Comparison of ENCODE assay signal across 8 mouse cellular contexts in genomic region chr15:85336301-85336991, GRCm38 (mm10). TPM values are rescaled to one million over a fixed set of nuclear protein-coding genes. Genes with fewer than 3 reads are reported as not detected.
A peak's percentile ranks its signal among the peaks of the same experiment; 100 is the strongest.
DNase-seq lines count a peak whose midpoint lies in the region; ATAC-seq and TF ChIP-seq lines count a peak whose summit lies in the region.

No protein-coding gene starts in this region.

- no peaks in the 10 kb centered on the region for H3K27me3 ChIP-seq in G1E (ENCODE audit: insufficient read depth, low read length)
- H3K27me3 ChIP-seq in forebrain, embryonic 16.5 days (replicated peaks; ENCODE audit: control insufficient read depth, insufficient read depth, low read length): no peaks in the 10 kb centered on the region
- H3K27me3 ChIP-seq in neural tube, embryonic 15.5 days (replicated peaks): no peaks in the 10 kb centered on the region

- no peak for TF ChIP-seq CTCF in G1E (IDR thresholded peaks at IDR 0.05; ENCODE audit: low read depth, low read length)
- TF ChIP-seq CTCF in layer of hippocampus, adult 2 months (conservative IDR thresholded peaks at IDR 0.05): no peak
- no peak for TF ChIP-seq CTCF in lung, adult 2 months (IDR thresholded peaks at IDR 0.05; ENCODE audit: insufficient read depth, low read length)

- H3K4me2 ChIP-seq in forebrain, embryonic 16.5 days (ENCODE audit: low read length): peak overlapping the region; percentile 88
- peak overlapping the region; percentile 76 for H3K4me2 ChIP-seq in neural tube, embryonic 15.5 days

- peak overlapping the region; percentile 94 for H3K4me3 ChIP-seq in G1E (ENCODE audit: low read depth, low read length)
- peak overlapping the region; percentile 99 for H3K4me3 ChIP-seq in forebrain, embryonic 16.5 days (replicated peaks; ENCODE audit: low read length)
- peak overlapping the region; percentile 64 for H3K4me3 ChIP-seq in layer of hippocampus, adult 2 months
- peak overlapping the region; percentile 56 for H3K4me3 ChIP-seq in lung, adult 2 months (replicated peaks; ENCODE audit: extremely low read depth, low read depth, low read length)
- H3K4me3 ChIP-seq in neural tube, embryonic 15.5 days (replicated peaks): peak overlapping the region; percentile 95

- intact Hi-C loops in heart, postnatal 36 days (cut with DNase I): loop anchor here (10.0 kb wide), 1 partner anchor 378 kb away; no protein-coding TSS in a partner anchor

- peak; percentile 86 for DNase-seq in G1E (ENCODE audit: low spot score)
- peak; percentile 82 to 83 for DNase-seq in cerebellum, adult 18-20 months
- DNase-seq in heart, postnatal 36 days: peak; percentile 68 to 83
- DNase-seq in layer of hippocampus, adult 2 months (ENCODE audit: low spot score in 2 of 2): peak; percentile 59 to 76
- DNase-seq in lung, adult 2 months: peak; percentile 87
- peak; percentile 82 for DNase-seq in testis, postnatal 10 days (ENCODE audit: low spot score)

- H3K36me3 ChIP-seq in G1E (replicated peaks): peaks cover 15% of the 10 kb centered on the region
- no peaks in the 10 kb centered on the region for H3K36me3 ChIP-seq in forebrain, embryonic 16.5 days (ENCODE audit: control insufficient read depth, insufficient read depth)
- no peaks in the 10 kb centered on the region for H3K36me3 ChIP-seq in neural tube, embryonic 15.5 days

- peak overlapping the region; percentile 99 for H3K27ac ChIP-seq in forebrain, embryonic 16.5 days (ENCODE audit: low read length)
- H3K27ac ChIP-seq in layer of hippocampus, adult 2 months: peak overlapping the region; percentile 100
- H3K27ac ChIP-seq in neural tube, embryonic 15.5 days (replicated peaks): peak overlapping the region; percentile 98

- peak overlapping the region; percentile 94 for H3K9ac ChIP-seq in forebrain, embryonic 16.5 days (replicated peaks; ENCODE audit: low read depth, low read length)
- H3K9ac ChIP-seq in neural tube, embryonic 15.5 days (replicated peaks): peak overlapping the region; percentile 85

- peaks cover 19% of the 10 kb centered on the region for H3K4me1 ChIP-seq in G1E (ENCODE audit: insufficient read depth, low read depth, low read length)
- peaks cover 25% of the 10 kb centered on the region for H3K4me1 ChIP-seq in forebrain, embryonic 16.5 days (replicated peaks; ENCODE audit: control insufficient read depth, insufficient read depth, low read length)
- H3K4me1 ChIP-seq in lung, adult 2 months (ENCODE audit: control insufficient read depth, insufficient read depth, low read length): peaks cover 6% of the 10 kb centered on the region; the same call in 1 of the 2 replicates
- peaks cover 28% of the 10 kb centered on the region for H3K4me1 ChIP-seq in neural tube, embryonic 15.5 days

- peak; percentile 87; the same call in 1 of the 2 replicates for TF ChIP-seq POLR2A in lung, adult 2 months (IDR thresholded peaks at IDR 0.05; ENCODE audit: borderline replicate concordance, extremely low read depth, low read depth, low read length)

- ATAC-seq in G1E (ENCODE audit: extremely low read depth, insufficient number of reproducible peaks, low FRiP score, poor library complexity, severe bottlenecking): peak; percentile 95
- ATAC-seq in forebrain, embryonic 16.5 days: peak; percentile 97
- ATAC-seq in neural tube, embryonic 15.5 days (ENCODE audit: low FRiP score): peak; percentile 91

- WGBS in forebrain, embryonic 16.5 days: under 1% methylated on average over 47 of the region's 54 CpGs
- WGBS in lung, adult 2 months: under 1% methylated on average over 54 of the region's 54 CpGs
- WGBS in neural tube, embryonic 15.5 days: 0% methylated on average over 54 of the region's 54 CpGs

- no peaks in the 10 kb centered on the region for H3K9me3 ChIP-seq in G1E (replicated peaks)
- H3K9me3 ChIP-seq in forebrain, embryonic 16.5 days (ENCODE audit: control insufficient read depth, low read length): no peaks in the 10 kb centered on the region
- H3K9me3 ChIP-seq in neural tube, embryonic 15.5 days (replicated peaks): no peaks in the 10 kb centered on the region

RNA-seq across cellular contexts. Expression of gene Atxn10, which starts 0.4 kb away (rescaled TPM):
- total RNA-seq in G1E (2014; fragmentation: Nextera tagmentation) (185 and 192 TPM in 2 replicates), G1E (2017) (94.3 and 99.1 TPM in 2 replicates)
- 92.9 and 115 TPM in 2 replicates for polyA plus RNA-seq in G1E (2012)
- polyA plus RNA-seq in forebrain, embryonic 16.5 days (2015; fragmentation: Nextera tagmentation; extraction: Ambion mirVana): 531 and 554 TPM in 2 replicates
- 10 to 100 TPM; 77.6 to 87.2 TPM for total RNA-seq in heart, postnatal 36 days (2021)
- total RNA-seq in layer of hippocampus, adult 2 months (2021): 100 to 1,000 TPM; 290 to 297 TPM
- polyA plus RNA-seq in lung, adult 2 months (2012; rRNA removed): 116 and 131 TPM in 2 replicates
- 478 and 503 TPM in 2 replicates for polyA plus RNA-seq in neural tube, embryonic 15.5 days (2015; fragmentation: Nextera tagmentation; extraction: Ambion mirVana)

Comparison
In these comparisons a context has a peak if more than half of its experiments do, and no peak if none do; other contexts are left out.
1. Peak in every context shown above with its lines: DNase-seq, ATAC-seq, H3K4me3 ChIP-seq and H3K27ac ChIP-seq.